Mouse (Mus musculus): ENCODE data around the gene Mtmr2.
"Not testable (repeated sequence)": the region's sequence is repeated elsewhere in the genome, so short reads cannot be mapped to it uniquely, and the experiment has no call there.

Gene Mtmr2

GRCm38 (mm10) chr9:13748404-13748797 is at the start of gene Mtmr2:
Gene Mtmr2, plus strand, starts transcription at chr9:13748410.
- peak; percentile 54 for DNase-seq (ENCODE audit: low spot score)

GRCm38 (mm10) chr9:13699061-13699780 is 49.0 kb upstream of the Mtmr2 start:
- DNase-seq (ENCODE audit: low spot score) = no peak

GRCm38 (mm10) chr9:13699781-13700116 is 48.5 kb upstream of the Mtmr2 start:
- DNase-seq (ENCODE audit: low spot score) = no peak

- DNase-seq (ENCODE audit: low spot score) = no peak
These were observed 46.4 kb upstream of the Mtmr2 start for GRCm38 (mm10) chr9:13701773-13702172.

GRCm38 (mm10) chr9:13703100-13703499 is 45.1 kb upstream of the Mtmr2 start:
- DNase-seq (ENCODE audit: low spot score) = no peak

- DNase-seq (ENCODE audit: low spot score) = no peak
These were observed 43.3 kb upstream of the Mtmr2 start for GRCm38 (mm10) chr9:13704917-13705316.

- DNase-seq (ENCODE audit: low spot score) = no peak
These were observed 41.1 kb upstream of the Mtmr2 start for GRCm38 (mm10) chr9:13707066-13707555.

GRCm38 (mm10) chr9:13709436-13709835 is 38.8 kb upstream of the Mtmr2 start:
- no peak for DNase-seq (ENCODE audit: low spot score)

GRCm38 (mm10) chr9:13715891-13716290 is 32.3 kb upstream of the Mtmr2 start:
- not testable (repeated sequence) for DNase-seq (ENCODE audit: low spot score)

GRCm38 (mm10) chr9:13716316-13717099 is 31.7 kb upstream of the Mtmr2 start:
- peak; percentile 37 for DNase-seq (ENCODE audit: low spot score)

GRCm38 (mm10) chr9:13748798-13749674 is 826 bp downstream of the Mtmr2 start:
- DNase-seq (ENCODE audit: low spot score) = peak; percentile 91

- peak; percentile 47 for DNase-seq (ENCODE audit: low spot score)
These were observed 1.4 kb downstream of the Mtmr2 start for GRCm38 (mm10) chr9:13749675-13749998.

- DNase-seq (ENCODE audit: low spot score) = no peak
These were observed 4.3 kb downstream of the Mtmr2 start for GRCm38 (mm10) chr9:13752543-13752942.

GRCm38 (mm10) chr9:13760430-13760829 is 12.2 kb downstream of the Mtmr2 start:
- no peak for DNase-seq (ENCODE audit: low spot score)

- no peak for DNase-seq (ENCODE audit: low spot score)
These were observed 17.4 kb downstream of the Mtmr2 start for GRCm38 (mm10) chr9:13765624-13766023.

GRCm38 (mm10) chr9:13766570-13766969 is 18.4 kb downstream of the Mtmr2 start:
- no peak for DNase-seq (ENCODE audit: low spot score)

- no peak for DNase-seq (ENCODE audit: low spot score)
These were observed 26.5 kb downstream of the Mtmr2 start for GRCm38 (mm10) chr9:13774732-13775131.

GRCm38 (mm10) chr9:13781985-13782384 is 33.8 kb downstream of the Mtmr2 start:
- no peak for DNase-seq (ENCODE audit: low spot score)

GRCm38 (mm10) chr9:13790864-13791263 is 42.7 kb downstream of the Mtmr2 start:
- DNase-seq (ENCODE audit: low spot score) = not testable (repeated sequence)

GRCm38 (mm10) chr9:13794302-13794701 is 46.1 kb downstream of the Mtmr2 start:
- no peak for DNase-seq (ENCODE audit: low spot score)

GRCm38 (mm10) chr9:13794756-13795155 is 46.5 kb downstream of the Mtmr2 start:
- DNase-seq (ENCODE audit: low spot score) = no peak

GRCm38 (mm10) chr9:13804480-13804879 is 56.3 kb downstream of the Mtmr2 start:
- DNase-seq (ENCODE audit: low spot score) = no peak

All from c-Kit-positive CD71-positive TER-119-positive erythroid progenitor cells, embryonic 14.5 days (primary cell).